Mouse (Mus musculus): Measurements from ENCODE around the gene Mtfr1l. TPM values are rescaled to one million over a fixed set of nuclear protein-coding genes. Genes with fewer than 3 reads are reported as not detected.

Gene Mtfr1l
- total and polyA plus RNA-seq, 3 experiments = 52.0 to 88.3 TPM; not detected in 1

DNA sequence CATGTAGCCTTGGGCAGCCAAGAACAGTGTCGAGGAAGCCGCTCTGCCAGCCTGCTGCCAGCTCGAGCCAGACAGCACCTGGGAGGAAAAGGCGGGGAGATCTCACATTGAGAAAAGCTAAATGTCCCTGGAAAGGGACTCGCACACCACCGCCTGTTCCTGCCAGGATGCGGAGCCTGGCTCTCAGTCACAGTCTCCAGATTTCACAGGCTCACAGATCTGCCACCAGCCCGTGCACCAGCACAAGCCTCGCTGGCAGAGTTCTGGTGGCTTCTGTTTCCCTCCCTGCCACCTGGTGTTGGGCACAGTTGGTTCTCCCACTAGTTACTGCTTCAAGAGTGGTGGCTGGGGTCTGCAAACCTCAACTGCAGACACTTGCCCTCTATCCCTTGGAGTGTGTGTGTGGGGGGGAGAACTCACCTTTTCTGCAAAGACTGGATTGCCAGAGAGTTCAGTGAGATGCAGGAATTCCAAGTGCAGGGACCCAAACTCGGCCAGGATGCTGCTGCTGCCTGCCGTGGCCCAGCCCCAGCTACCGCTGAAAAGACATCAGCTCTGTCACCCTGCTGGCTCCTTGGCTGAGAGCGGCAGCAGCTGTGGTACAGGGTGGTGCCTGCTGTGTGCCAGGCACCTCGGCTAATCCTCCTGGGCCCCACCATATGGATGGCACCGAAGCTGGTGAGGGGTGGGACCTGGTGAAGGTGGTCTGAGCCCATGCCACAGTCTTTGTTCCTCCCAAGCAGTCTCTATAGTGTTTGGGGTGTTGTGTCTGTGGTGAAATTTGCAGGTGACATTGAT lies 45.4 kb upstream of the Mtfr1l start:
- no peak for DNase-seq (ENCODE audit: low read depth, low spot score)
- Histone ChIP-seq H3K27me3 (ENCODE audit: control insufficient read depth in 1 of 2, insufficient read depth in 2 of 2, low read length in 2 of 2) (no peaks in the 10 kb centered on the region), H3K27ac (ENCODE audit: control insufficient read depth, low read depth, low read length) (no peak overlapping the region), H3K9me3 (replicated peaks; ENCODE audit: insufficient read depth, low read length) (no peaks in the 10 kb centered on the region), H3K79me2 (ENCODE audit: control insufficient read depth, insufficient read depth, low read length, poor library complexity) (no peaks in the 10 kb centered on the region), H3K4me1 (ENCODE audit: control insufficient read depth in 1 of 2, insufficient read depth in 2 of 2, low read length in 2 of 2) (peaks cover 0 to 11% of the 10 kb centered on the region in 2 experiments; a peak in 2 of 4 replicates), H3K9ac (ENCODE audit: control insufficient read depth, low read depth, low read length, poor library complexity, severe bottlenecking) (no peak overlapping the region), H3K36me3 (ENCODE audit: control insufficient read depth in 1 of 2, insufficient read depth in 2 of 2, low read length in 2 of 2) (no peaks in the 10 kb centered on the region; a peak in 1 of 4 replicates), H3K4me3 (ENCODE audit: control insufficient read depth in 1 of 2, insufficient read depth in 1 of 2, low read depth in 2 of 2, low read length in 2 of 2) (no peak overlapping the region)
- TF ChIP-seq HCFC1 (IDR thresholded peaks at IDR 0.05; ENCODE audit: low read depth, low read length) = no peak
- no peak for TF ChIP-seq MAX (IDR thresholded peaks at IDR 0.05; ENCODE audit: low read length)
- no peak for TF ChIP-seq BHLHE40 (IDR thresholded peaks at IDR 0.05; ENCODE audit: borderline replicate concordance, low read depth, low read length)
- TF ChIP-seq ELF1 (IDR thresholded peaks at IDR 0.05; ENCODE audit: low read depth, low read length) = no peak
- no peak for TF ChIP-seq NRF1 (IDR thresholded peaks at IDR 0.05; ENCODE audit: insufficient read depth, low read depth, low read length, poor library complexity, severe bottlenecking)
- TF ChIP-seq TCF12 (IDR thresholded peaks at IDR 0.05; ENCODE audit: low read depth, low read length) = no peak
- TF ChIP-seq ZMIZ1 (IDR thresholded peaks at IDR 0.05; ENCODE audit: low read depth, low read length) = no peak
- TF ChIP-seq TBP (IDR thresholded peaks at IDR 0.05; ENCODE audit: low read depth, low read length) = no peak
- no peak for TF ChIP-seq MAZ (IDR thresholded peaks at IDR 0.05; ENCODE audit: low read depth, low read length)
- TF ChIP-seq ETS1 (IDR thresholded peaks at IDR 0.05; ENCODE audit: low read depth, low read length) = no peak
- TF ChIP-seq MXI1 (IDR thresholded peaks at IDR 0.05; ENCODE audit: low read depth, low read length) = no peak
- no peak for TF ChIP-seq NELFE (IDR thresholded peaks at IDR 0.05; ENCODE audit: low read depth, low read length)
- TF ChIP-seq POLR2AphosphoS2 (IDR thresholded peaks at IDR 0.05; ENCODE audit: low read length) = no peak
- TF ChIP-seq RAD21 (IDR thresholded peaks at IDR 0.05; ENCODE audit: low read depth, low read length) = no peak
- TF ChIP-seq MYC (IDR thresholded peaks at IDR 0.05; ENCODE audit: low read depth, low read length) = no peak
- TF ChIP-seq SMC3 (IDR thresholded peaks at IDR 0.05; ENCODE audit: low read depth, low read length) = no peak
- TF ChIP-seq TAL1 (IDR thresholded peaks at IDR 0.05; ENCODE audit: low read length) = no peak
- TF ChIP-seq UBTF (IDR thresholded peaks at IDR 0.05; ENCODE audit: borderline replicate concordance, insufficient read depth, low read depth, low read length) = no peak
- no peak for TF ChIP-seq ZNF384 (IDR thresholded peaks at IDR 0.05; ENCODE audit: low read depth, low read length)
- TF ChIP-seq USF2 (IDR thresholded peaks at IDR 0.05; ENCODE audit: borderline replicate concordance in 1 of 2, insufficient read depth in 1 of 2, low read depth in 1 of 2, low read length in 2 of 2) = no peak

Measured in MEL (cell line).